Comparison of ENCODE assay signal across 8 mouse cellular contexts in the genomic region with DNA sequence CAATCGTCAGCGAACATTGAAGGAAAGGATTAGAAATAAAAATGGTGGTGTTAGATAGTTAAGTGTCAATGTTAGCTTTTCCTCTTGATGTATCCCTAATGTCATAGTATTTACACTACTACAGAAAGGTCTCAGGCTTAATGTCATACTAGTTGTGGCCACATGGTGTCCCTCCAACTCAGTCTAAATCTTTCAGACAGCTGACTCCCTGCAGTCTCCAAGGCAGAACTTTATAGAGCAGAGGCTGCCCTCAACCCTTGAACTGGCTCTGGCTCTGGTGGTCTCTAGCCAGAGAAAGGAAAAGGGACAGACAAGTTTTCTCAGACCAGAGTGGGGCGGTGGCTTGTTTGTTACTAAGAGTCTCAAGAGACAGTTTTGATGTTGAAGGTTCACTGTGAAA.
DNase-seq lines count a peak whose midpoint lies in the region; ATAC-seq and TF ChIP-seq lines count a peak whose summit lies in the region.

No protein-coding gene starts in this region.

- 0 out of 2 replicates have a peak, but pooled peaks have one; percentile 68 for ATAC-seq in forebrain, embryonic 16.5 days
- ATAC-seq in limb, embryonic 14.5 days (ENCODE audit: low FRiP score, low read depth), result peak; percentile 70
- 0 out of 2 replicates have a peak, but pooled peaks have one; percentile 29 for ATAC-seq in neural tube, embryonic 12.5 days (ENCODE audit: low FRiP score, low read depth)

- H3K4me1 ChIP-seq in forebrain, embryonic 16.5 days (replicated peaks; ENCODE audit: control insufficient read depth, insufficient read depth, low read length), result peaks cover 5% of the 10 kb centered on the region
- H3K4me1 ChIP-seq in kidney, adult 2 months (ENCODE audit: control insufficient read depth, insufficient read depth, low read length), result peaks cover 7% of the 10 kb centered on the region; the same call in 1 of the 2 replicates
- peaks cover 22% of the 10 kb centered on the region for H3K4me1 ChIP-seq in limb, embryonic 14.5 days (ENCODE audit: control insufficient read depth, insufficient read depth, low read length)
- H3K4me1 ChIP-seq in neural tube, embryonic 12.5 days, result peaks cover 6% of the 10 kb centered on the region; the same call in 1 of the 2 replicates

- H3K9me3 ChIP-seq in forebrain, embryonic 16.5 days (ENCODE audit: control insufficient read depth, low read length), result no peaks in the 10 kb centered on the region
- H3K9me3 ChIP-seq in limb, embryonic 14.5 days (ENCODE audit: control insufficient read depth, low read length), result no peaks in the 10 kb centered on the region
- no peaks in the 10 kb centered on the region for H3K9me3 ChIP-seq in neural tube, embryonic 12.5 days

- TF ChIP-seq POLR2A in kidney, adult 2 months (IDR thresholded peaks at IDR 0.05; ENCODE audit: low read depth, low read length), result no peak
- TF ChIP-seq POLR2A in limb, embryonic 14.5 days (IDR thresholded peaks at IDR 0.05; ENCODE audit: borderline replicate concordance, extremely low read depth, insufficient read depth, insufficient read length), result no peak

- H3K27ac ChIP-seq in forebrain, embryonic 16.5 days (ENCODE audit: low read length), result no peak overlapping the region
- no peak overlapping the region for H3K27ac ChIP-seq in kidney, adult 2 months (ENCODE audit: insufficient read depth, low read depth, low read length)
- no peak overlapping the region for H3K27ac ChIP-seq in limb, embryonic 14.5 days (replicated peaks; ENCODE audit: low read depth, low read length)
- no peak overlapping the region for H3K27ac ChIP-seq in neural tube, embryonic 12.5 days

- H3K4me3 ChIP-seq in forebrain, embryonic 16.5 days (replicated peaks; ENCODE audit: low read length), result no peak overlapping the region
- H3K4me3 ChIP-seq in kidney, adult 2 months (ENCODE audit: insufficient read depth, low read depth, low read length), result no peak overlapping the region
- H3K4me3 ChIP-seq in limb, embryonic 14.5 days (replicated peaks; ENCODE audit: low read length), result no peak overlapping the region
- no peak overlapping the region for H3K4me3 ChIP-seq in neural tube, embryonic 12.5 days

- peak; percentile 57 for DNase-seq in urinary bladder, postnatal 25 days (ENCODE audit: low spot score)
- DNase-seq in urinary bladder, adult 2 months (ENCODE audit: low spot score), result no peak
- peak; percentile 60 to 64 for DNase-seq in cerebellum, adult 18-20 months
- peak; percentile 64 for DNase-seq in kidney, adult 2 months
- peak; percentile 84 for DNase-seq in limb, embryonic 14.5 days (ENCODE audit: low spot score)
- DNase-seq in T-cell, adult 2 months (ENCODE audit: low spot score), result no peak

- peak; percentile 61 for TF ChIP-seq CTCF in kidney, adult 2 months (conservative IDR thresholded peaks at IDR 0.05; ENCODE audit: insufficient read depth, insufficient read length, low read depth, low read length)

- H3K27me3 ChIP-seq in forebrain, embryonic 16.5 days (replicated peaks; ENCODE audit: control insufficient read depth, insufficient read depth, low read length), result no peaks in the 10 kb centered on the region
- no peaks in the 10 kb centered on the region for H3K27me3 ChIP-seq in kidney, adult 2 months (replicated peaks; ENCODE audit: control insufficient read depth, insufficient read depth, low read length)
- H3K27me3 ChIP-seq in limb, embryonic 14.5 days (ENCODE audit: control insufficient read depth, insufficient read depth, low read length), result no peaks in the 10 kb centered on the region
- H3K27me3 ChIP-seq in neural tube, embryonic 12.5 days (replicated peaks), result no peaks in the 10 kb centered on the region

- no peak overlapping the region for H3K4me2 ChIP-seq in forebrain, embryonic 16.5 days (ENCODE audit: low read length)
- no peak overlapping the region for H3K4me2 ChIP-seq in limb, embryonic 14.5 days (replicated peaks; ENCODE audit: low read depth, low read length, severe bottlenecking)
- no peak overlapping the region for H3K4me2 ChIP-seq in neural tube, embryonic 12.5 days (replicated peaks)

- WGBS in forebrain, embryonic 16.5 days, result 82% methylated on average over 3 of the region's 3 CpGs
- 56% methylated on average over 3 of the region's 3 CpGs for WGBS in kidney, adult 2 months
- 60% methylated on average over 3 of the region's 3 CpGs for WGBS in limb, embryonic 14.5 days
- WGBS in neural tube, embryonic 12.5 days, result 73% methylated on average over 3 of the region's 3 CpGs

- no peaks in the 10 kb centered on the region for H3K36me3 ChIP-seq in forebrain, embryonic 16.5 days (ENCODE audit: control insufficient read depth, insufficient read depth)
- H3K36me3 ChIP-seq in kidney, adult 2 months (ENCODE audit: control insufficient read depth, insufficient read depth, low read length), result no peaks in the 10 kb centered on the region
- H3K36me3 ChIP-seq in limb, embryonic 14.5 days (ENCODE audit: control insufficient read depth, insufficient read depth, low read length), result no peaks in the 10 kb centered on the region
- no peaks in the 10 kb centered on the region for H3K36me3 ChIP-seq in neural tube, embryonic 12.5 days

- no peak overlapping the region for H3K9ac ChIP-seq in forebrain, embryonic 16.5 days (replicated peaks; ENCODE audit: low read depth, low read length)
- H3K9ac ChIP-seq in limb, embryonic 14.5 days (ENCODE audit: low read depth, low read length, severe bottlenecking), result no peak overlapping the region
- H3K9ac ChIP-seq in neural tube, embryonic 12.5 days, result no peak overlapping the region

Comparison
In these comparisons a context has a peak if more than half of its experiments do, and no peak if none do; other contexts are left out.
1. DNase-seq: peak in urinary bladder, postnatal 25 days (single experiment), cerebellum, adult 18-20 months (2 of 2), kidney, adult 2 months (single experiment) and limb, embryonic 14.5 days (single experiment); none in urinary bladder, adult 2 months (single experiment) and T-cell, adult 2 months (single experiment).
2. Peak in every context shown above with its lines, with median percentiles within 50 percentile points of each other: ATAC-seq.